Mouse (Mus musculus) midbrain, embryonic 11.5 days (tissue): ENCODE data around the gene Ubb. TPM values are rescaled to one million over a fixed set of nuclear protein-coding genes. Genes with fewer than 3 reads are reported as not detected.

Source experiments
- ATAC-seq: fragments of 200-750 bp; cut with Nextera tagmentation; 2 replicates; pipeline ENCODE4 v1.8.0; 2017; ENCODE audit warnings: moderate TSS enrichment, moderate library complexity; ENCODE audit not compliant: low FRiP score
- DNase-seq: peaks from one replicate; pipeline ENCODE4 v3.0.0; 2015; ENCODE audit warnings: low spot score; ENCODE audit errors: missing footprints
- H3K27ac ChIP-seq: fragments of 300-500 bp; sonication (generic); 2 replicates; pipeline ENCODE4 v1.5.1; 2014; ENCODE audit warnings: low read depth, low read length
- H3K27me3 ChIP-seq: fragments of 300-500 bp; sonication (generic); 2 replicates; pipeline ENCODE4 v1.6.1; 2014; ENCODE audit warnings: mild to moderate bottlenecking, low read length, moderate library complexity, mixed read lengths; ENCODE audit not compliant: control insufficient read depth, insufficient read depth
- H3K36me3 ChIP-seq: fragments of 300-500 bp; sonication (generic); 2 replicates; pipeline ENCODE4 v1.6.1; 2014; ENCODE audit warnings: mild to moderate bottlenecking, low read length, moderate library complexity, mixed read lengths; ENCODE audit not compliant: control insufficient read depth, insufficient read depth
- H3K4me1 ChIP-seq: fragments of 300-500 bp; sonication (generic); 2 replicates; pipeline ENCODE4 v1.6.1; 2014; ENCODE audit warnings: low read length; ENCODE audit not compliant: control insufficient read depth, insufficient read depth
- H3K4me2 ChIP-seq: fragments of 300-500 bp; sonication (generic); 2 replicates; pipeline ENCODE4 v1.6.1; 2014; ENCODE audit warnings: mild to moderate bottlenecking, moderate library complexity
- H3K4me3 ChIP-seq: fragments of 300-500 bp; sonication (generic); 2 replicates; pipeline ENCODE4 v1.5.1; 2014; ENCODE audit warnings: low read depth, low read length
- H3K9ac ChIP-seq: fragments of 300-500 bp; sonication (generic); 2 replicates; pipeline ENCODE4 v1.6.1; 2014; ENCODE audit warnings: low read length
- H3K9me3 ChIP-seq: fragments of 300-500 bp; sonication (generic); 2 replicates; pipeline ENCODE4 v1.6.1; 2016; ENCODE audit warnings: low read length; ENCODE audit not compliant: control insufficient read depth
- WGBS: fragments of 180-500 bp; shearing (Covaris S2); extraction: QIAGEN DNeasy Blood & Tissue Kit; methylation state at CpG from one replicate; pipeline ENCODE4 v1.1.7; 2014; 5-methylcytosine and 5-hydroxymethylcytosine counted together
- polyA plus RNA-seq: library from polyadenylated mRNA; unstranded; fragments of >200 nt; fragmentation: Nextera tagmentation; extraction: Ambion mirVana; gene quantifications from 2 replicates; pipeline ENCODE4 v1.2.1, GENCODE M21; 2014

Gene Ubb
- polyA plus RNA-seq, 1 experiment from 2014 or later, result 3,727 TPM

- no peaks in the 10 kb centered on the region; the same call in 1 of the 2 replicates for H3K27me3 ChIP-seq
- no peak overlapping the region for H3K27ac ChIP-seq
- peaks cover 16% of the 10 kb centered on the region; the same call in 1 of the 2 replicates for H3K4me1 ChIP-seq
- DNase-seq (no peak), ATAC-seq (no peak)
- H3K9ac ChIP-seq, result no peak overlapping the region
- peak overlapping the region; percentile 44; the same call in 1 of the 2 replicates for H3K4me3 ChIP-seq
- H3K36me3 ChIP-seq, result peaks cover 7% of the 10 kb centered on the region; the same call in 1 of the 2 replicates
- no peaks in the 10 kb centered on the region for H3K9me3 ChIP-seq
- H3K4me2 ChIP-seq, result peak overlapping the region; percentile 94
Measured at GRCm38 (mm10) chr11:62554934-62555517, 4.1 kb downstream of the Ubb start.

DNA sequence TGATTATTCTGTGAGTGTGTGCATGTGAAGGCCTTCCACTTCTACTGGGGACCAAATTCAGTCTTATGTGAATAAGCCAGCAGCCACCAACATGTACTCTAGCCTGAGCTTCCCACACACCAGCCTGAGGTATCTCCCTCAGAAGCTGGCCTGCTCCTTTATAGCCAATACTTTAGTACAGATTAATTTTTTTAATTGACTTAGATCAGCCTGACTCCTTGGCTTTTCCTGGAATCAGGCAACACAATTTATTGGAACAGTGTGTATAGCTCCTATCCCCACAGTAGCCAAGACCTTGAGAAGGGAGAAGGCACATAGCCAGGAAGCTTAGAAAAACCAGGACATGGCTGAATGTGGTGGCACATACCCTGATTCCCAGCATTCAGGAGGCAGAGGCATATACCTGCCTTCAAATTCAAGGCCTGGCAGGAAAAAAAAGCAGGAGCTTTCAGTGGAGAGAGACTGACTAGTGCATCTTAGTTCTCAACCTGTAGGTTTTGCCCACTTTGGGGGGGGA is 5.0 kb downstream of the Ubb start:
- DNase-seq (no peak), ATAC-seq (no peak)
- peaks cover 14% of the 10 kb centered on the region; the same call in 1 of the 2 replicates for H3K4me1 ChIP-seq
- H3K9ac ChIP-seq, result no peak overlapping the region
- H3K27ac ChIP-seq, result no peak overlapping the region
- no peaks in the 10 kb centered on the region for H3K9me3 ChIP-seq
- H3K27me3 ChIP-seq, result no peaks in the 10 kb centered on the region; the same call in 1 of the 2 replicates
- H3K4me2 ChIP-seq, result no peak overlapping the region
- no peak overlapping the region for H3K4me3 ChIP-seq
- H3K36me3 ChIP-seq, result peaks cover 7% of the 10 kb centered on the region; the same call in 1 of the 2 replicates

DNA sequence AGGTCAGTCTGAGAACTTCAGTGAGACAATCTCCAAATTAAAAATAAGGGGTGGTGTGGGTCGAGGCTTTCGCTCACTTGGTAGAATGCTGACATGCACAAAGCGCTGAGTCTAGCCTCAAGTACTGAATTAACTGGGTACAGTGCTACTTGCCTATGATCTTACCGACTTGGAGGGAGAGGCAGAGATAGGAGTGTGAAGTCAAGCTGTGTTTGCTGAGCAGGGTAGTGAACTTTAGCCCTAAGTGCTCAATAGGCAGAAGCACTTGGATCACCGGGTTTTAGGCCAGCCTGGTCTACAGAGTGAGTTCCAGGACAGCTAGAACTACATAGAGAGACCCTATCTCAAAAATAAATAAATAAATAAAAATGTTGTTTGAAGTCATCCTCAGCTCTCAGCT is 6.2 kb downstream of the Ubb start:
- no peak overlapping the region for H3K27ac ChIP-seq
- no peak overlapping the region for H3K4me2 ChIP-seq
- DNase-seq (peak; percentile 82), ATAC-seq (no peak)
- H3K27me3 ChIP-seq, result no peaks in the 10 kb centered on the region; the same call in 1 of the 2 replicates
- peaks cover 14% of the 10 kb centered on the region; the same call in 1 of the 2 replicates for H3K4me1 ChIP-seq
- H3K4me3 ChIP-seq, result no peak overlapping the region
- no peak overlapping the region for H3K9ac ChIP-seq
- 71% methylated on average over 5 of the region's 5 CpGs for WGBS
- H3K9me3 ChIP-seq, result no peaks in the 10 kb centered on the region
- peaks cover 7% of the 10 kb centered on the region; the same call in 1 of the 2 replicates for H3K36me3 ChIP-seq

GRCm38 (mm10) chr11:62558152-62558551 is 7.2 kb downstream of the Ubb start:
- Histone ChIP-seq H3K36me3 (peaks cover 6% of the 10 kb centered on the region; the same call in 1 of the 2 replicates), H3K4me2 (no peak overlapping the region), H3K4me3 (no peak overlapping the region), H3K9me3 (no peaks in the 10 kb centered on the region), H3K9ac (no peak overlapping the region), H3K27me3 (no peaks in the 10 kb centered on the region; the same call in 1 of the 2 replicates), H3K27ac (no peak overlapping the region), H3K4me1 (peaks cover 13% of the 10 kb centered on the region; the same call in 1 of the 2 replicates)
- DNase-seq (peak; percentile 81), ATAC-seq (no peak)
- WGBS, result 79% methylated on average over 2 of the region's 2 CpGs

DNA sequence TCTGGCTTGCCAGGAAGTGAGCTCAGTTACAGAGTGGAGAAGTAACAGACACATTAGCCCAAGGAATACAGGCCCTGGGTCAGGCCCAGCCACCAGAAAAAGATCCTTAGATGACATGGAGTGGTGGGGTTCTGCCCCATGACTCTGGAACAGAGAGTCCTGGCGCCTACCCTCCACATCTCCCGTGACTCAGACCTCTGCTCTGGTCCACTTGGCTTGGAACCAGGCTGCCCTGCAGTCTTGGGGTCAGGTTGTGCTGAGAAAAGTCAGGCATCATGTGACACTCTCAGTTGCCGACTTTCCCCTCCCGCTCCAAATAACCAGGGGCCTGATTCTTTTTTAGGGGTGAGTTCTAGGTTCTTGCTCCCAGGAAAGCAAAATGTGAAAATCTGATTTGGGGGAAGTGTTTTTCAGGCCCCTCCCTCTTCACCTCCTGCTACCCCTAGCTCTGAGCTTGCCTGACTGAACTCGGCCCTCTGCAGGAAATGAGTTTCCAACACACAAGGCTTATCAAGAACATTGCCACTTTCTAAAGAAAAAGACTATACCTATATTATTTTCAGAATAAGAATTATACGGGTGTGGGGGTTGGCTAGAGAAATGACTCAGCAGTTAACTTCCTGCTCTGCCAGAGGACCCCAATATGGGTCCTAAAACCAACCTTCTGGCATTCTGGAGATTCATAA is 8.1 kb downstream of the Ubb start:
- H3K9me3 ChIP-seq, result no peaks in the 10 kb centered on the region
- no peak for ATAC-seq
- H3K36me3 ChIP-seq, result peaks cover 2% of the 10 kb centered on the region; the same call in 1 of the 2 replicates
- no peak overlapping the region for H3K9ac ChIP-seq
- WGBS, result 61% methylated on average over 6 of the region's 6 CpGs
- no peak overlapping the region for H3K27ac ChIP-seq
- H3K4me3 ChIP-seq, result no peak overlapping the region
- peaks cover 6% of the 10 kb centered on the region; the same call in 1 of the 2 replicates for H3K4me1 ChIP-seq
- peak; percentile 61 for DNase-seq
- no peak overlapping the region for H3K4me2 ChIP-seq
- no peaks in the 10 kb centered on the region; the same call in 1 of the 2 replicates for H3K27me3 ChIP-seq

DNA sequence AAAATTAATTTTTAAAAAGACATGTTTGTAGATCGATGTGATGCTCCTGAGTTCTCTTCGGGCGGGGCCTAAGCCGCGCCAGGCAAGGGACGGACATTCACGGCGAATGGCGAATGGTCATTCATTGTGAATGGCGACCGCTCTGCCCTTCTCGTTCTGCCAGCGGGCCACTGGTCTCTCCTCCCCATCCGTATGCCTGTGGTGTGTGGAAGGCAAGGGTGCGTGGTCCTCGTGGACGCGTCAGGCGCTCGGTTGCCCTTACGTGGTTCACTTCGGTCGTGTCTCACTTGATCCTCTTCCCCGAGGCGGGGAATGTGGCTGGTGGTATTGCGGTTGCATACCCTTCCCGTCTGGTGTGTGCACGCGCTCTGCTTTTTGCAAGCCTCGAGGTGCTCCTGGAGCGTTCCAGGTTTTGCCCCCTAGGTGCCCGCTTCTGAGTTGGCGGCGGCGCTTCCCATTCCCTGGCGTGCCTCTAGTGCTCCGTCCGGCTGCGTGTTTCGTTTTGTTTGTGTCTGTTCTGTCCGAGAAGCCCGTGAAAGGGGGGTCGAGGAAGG is 9.6 kb downstream of the Ubb start:
- no peaks in the 10 kb centered on the region for H3K36me3 ChIP-seq
- H3K9ac ChIP-seq, result peak overlapping the region; percentile 9; the same call in 1 of the 2 replicates
- H3K9me3 ChIP-seq, result no peaks in the 10 kb centered on the region
- no peaks in the 10 kb centered on the region for H3K4me1 ChIP-seq
- ATAC-seq, result no peak
- no peaks in the 10 kb centered on the region; the same call in 1 of the 2 replicates for H3K27me3 ChIP-seq
- H3K27ac ChIP-seq, result no peak overlapping the region
- WGBS, result 34% methylated on average over 43 of the region's 43 CpGs
- peak overlapping the region; percentile 45 for H3K4me2 ChIP-seq
- peak overlapping the region; percentile 22 for H3K4me3 ChIP-seq
- DNase-seq, result peak; percentile 92

DNA sequence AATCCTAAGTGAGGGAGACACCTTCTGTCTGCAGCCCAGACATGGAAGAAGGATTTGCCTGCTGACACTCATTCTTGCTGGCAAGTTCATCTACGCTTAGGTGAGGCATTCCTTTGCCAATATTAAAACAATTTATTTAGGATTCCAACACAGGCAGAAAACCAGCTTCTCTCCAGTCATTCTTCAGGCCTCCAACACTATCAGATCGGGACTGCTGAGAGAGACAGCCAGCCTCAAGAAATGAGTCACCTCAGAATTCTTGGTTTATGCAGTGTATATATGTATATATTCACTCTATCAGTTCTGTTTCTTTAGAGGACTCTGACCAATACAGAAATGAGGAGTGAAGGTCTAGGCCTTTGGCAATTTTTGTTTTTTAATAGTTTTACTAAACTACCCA is 12.6 kb downstream of the Ubb start:
- H3K4me1 ChIP-seq, result no peaks in the 10 kb centered on the region
- H3K4me3 ChIP-seq, result no peak overlapping the region
- no peak overlapping the region for H3K27ac ChIP-seq
- no peaks in the 10 kb centered on the region for H3K9me3 ChIP-seq
- ATAC-seq (no peak), DNase-seq (peak; percentile 14)
- H3K9ac ChIP-seq, result no peak overlapping the region
- 90% methylated on average over 2 of the region's 2 CpGs for WGBS
- no peaks in the 10 kb centered on the region for H3K36me3 ChIP-seq
- no peaks in the 10 kb centered on the region; the same call in 1 of the 2 replicates for H3K27me3 ChIP-seq
- no peak overlapping the region for H3K4me2 ChIP-seq

DNA sequence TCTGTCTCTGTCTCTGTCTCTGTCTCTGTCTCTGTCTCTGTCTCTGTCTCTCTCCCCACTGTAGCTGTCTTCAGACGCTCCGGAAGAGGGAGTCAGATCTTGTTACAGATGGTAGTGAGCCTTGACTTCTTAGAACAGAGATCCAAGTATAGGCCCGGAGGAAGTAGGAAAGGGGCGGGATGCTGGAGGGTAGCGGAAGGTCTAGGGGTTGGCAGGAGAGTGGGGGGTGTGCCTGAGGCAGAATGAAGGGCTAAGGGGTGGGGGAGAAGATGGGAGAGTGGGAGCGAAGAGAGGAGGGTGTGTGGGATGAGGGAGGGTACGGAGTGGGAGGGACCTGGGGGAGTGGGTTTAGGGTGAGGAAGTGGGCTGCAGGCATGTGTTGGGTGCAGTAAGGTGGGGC is 14.8 kb downstream of the Ubb start:
- H3K9ac ChIP-seq, result no peak overlapping the region
- no peaks in the 10 kb centered on the region for H3K9me3 ChIP-seq
- H3K4me3 ChIP-seq, result no peak overlapping the region
- H3K27ac ChIP-seq, result no peak overlapping the region
- DNase-seq, result peak; percentile 23
- no peak overlapping the region for H3K4me2 ChIP-seq
- H3K4me1 ChIP-seq, result no peaks in the 10 kb centered on the region
- no peak for ATAC-seq
- no peaks in the 10 kb centered on the region for H3K27me3 ChIP-seq
- 77% methylated on average over 7 of the region's 7 CpGs for WGBS
- no peaks in the 10 kb centered on the region for H3K36me3 ChIP-seq

DNA sequence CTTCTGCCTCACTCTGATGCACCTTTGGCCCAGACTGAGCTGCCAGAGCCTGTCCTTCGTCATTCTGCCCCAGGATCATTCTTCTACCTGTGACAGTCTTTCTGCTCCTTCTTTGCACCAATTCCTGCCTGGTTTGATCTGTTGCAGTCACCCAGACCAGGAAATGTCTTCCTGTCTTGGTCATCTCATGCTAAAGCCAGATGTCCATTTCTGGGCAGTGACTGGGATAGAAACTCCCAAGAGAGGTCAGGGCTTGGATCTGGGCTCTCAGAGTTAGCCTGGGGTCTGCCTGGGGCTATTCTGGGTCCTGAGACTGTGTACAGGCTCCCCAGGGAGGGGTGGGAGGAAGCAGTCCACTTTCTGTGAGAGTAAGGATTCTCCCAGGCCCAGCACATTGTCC is 15.2 kb downstream of the Ubb start:
- no peak for ATAC-seq
- Histone ChIP-seq H3K9me3 (no peaks in the 10 kb centered on the region), H3K9ac (no peak overlapping the region), H3K27me3 (no peaks in the 10 kb centered on the region), H3K36me3 (no peaks in the 10 kb centered on the region), H3K4me1 (no peaks in the 10 kb centered on the region), H3K4me2 (no peak overlapping the region), H3K27ac (no peak overlapping the region), H3K4me3 (no peak overlapping the region)
- 70% methylated on average over 1 of the region's 1 CpGs for WGBS
- peak; percentile 70 for DNase-seq
